Mouse (Mus musculus) megakaryocyte, embryonic 14.5 days (primary cell): Measurements from ENCODE around the gene Trpt1. TPM values are rescaled to one million over a fixed set of nuclear protein-coding genes. Genes with fewer than 3 reads are reported as not detected.
A peak's percentile ranks its signal among the peaks of the same experiment; 100 is the strongest.

Experiments
- H3K27me3 ChIP-seq: replicated peaks from 2 replicates; pipeline ENCODE3; 2012; ENCODE audit warnings: inconsistent platforms
- H3K36me3 ChIP-seq: replicated peaks from 2 replicates; pipeline ENCODE3; 2012; ENCODE audit warnings: low read length, inconsistent platforms, mixed read lengths
- H3K4me1 ChIP-seq: 2 replicates; pipeline ENCODE4 v1.6.1; 2012; ENCODE audit warnings: inconsistent platforms
- H3K4me3 ChIP-seq: replicated peaks from 2 replicates; pipeline ENCODE3; 2012; ENCODE audit warnings: moderate library complexity, mild to moderate bottlenecking, inconsistent platforms
- H3K9me3 ChIP-seq: 2 replicates; pipeline ENCODE4 v1.6.1; 2012; ENCODE audit warnings: inconsistent platforms
- FLI1 ChIP-seq: IDR thresholded peaks from 2 replicates; pipeline ENCODE4 v1.6.1; 2012; ENCODE audit warnings: low read length, inconsistent platforms, mixed read lengths
- GATA1 ChIP-seq: IDR thresholded peaks from 3 replicates; pipeline ENCODE4 v1.6.1; 2012; ENCODE audit warnings: mixed read lengths, low read length, inconsistent platforms, borderline replicate concordance
- polyA plus RNA-seq: library from polyadenylated mRNA; stranded (reverse); fragments of >175 nt; gene quantifications from 2 replicates; pipeline ENCODE4 v1.2.3, GENCODE M21; 2012; ENCODE audit warnings: low replicate concordance; ENCODE audit not compliant: insufficient read depth

The Trpt1 gene
- polyA plus RNA-seq, 1 experiment: 0.57 TPM

- no peaks in the 10 kb centered on the region for H3K9me3 ChIP-seq
- no peaks in the 10 kb centered on the region for H3K27me3 ChIP-seq
- H3K4me3 ChIP-seq: no peak overlapping the region
- peaks cover 79% of the 10 kb centered on the region for H3K4me1 ChIP-seq
- peaks cover 32% of the 10 kb centered on the region for H3K36me3 ChIP-seq
- TF ChIP-seq GATA1: no peak
- TF ChIP-seq FLI1: no peak
Observed at GRCm38 (mm10) chr19:6994002-6994401, 1.9 kb upstream of the Trpt1 start.

GRCm38 (mm10) chr19:6994489-6994888 is 1.4 kb upstream of the Trpt1 start:
- TF ChIP-seq GATA1 (no peak), FLI1 (no peak)
- peaks cover 80% of the 10 kb centered on the region for H3K4me1 ChIP-seq
- H3K36me3 ChIP-seq: peaks cover 33% of the 10 kb centered on the region
- peak overlapping the region; percentile 29 for H3K4me3 ChIP-seq
- H3K9me3 ChIP-seq: no peaks in the 10 kb centered on the region
- H3K27me3 ChIP-seq: no peaks in the 10 kb centered on the region

- Histone ChIP-seq H3K9me3 (no peaks in the 10 kb centered on the region), H3K27me3 (no peaks in the 10 kb centered on the region), H3K4me3 (peak overlapping the region; percentile 91), H3K36me3 (peaks cover 38% of the 10 kb centered on the region), H3K4me1 (peaks cover 89% of the 10 kb centered on the region)
- TF ChIP-seq FLI1 (no peak), GATA1 (no peak)
Observed at GRCm38 (mm10) chr19:6995255-6995991, 508 bp upstream of the Trpt1 start.

DNA sequence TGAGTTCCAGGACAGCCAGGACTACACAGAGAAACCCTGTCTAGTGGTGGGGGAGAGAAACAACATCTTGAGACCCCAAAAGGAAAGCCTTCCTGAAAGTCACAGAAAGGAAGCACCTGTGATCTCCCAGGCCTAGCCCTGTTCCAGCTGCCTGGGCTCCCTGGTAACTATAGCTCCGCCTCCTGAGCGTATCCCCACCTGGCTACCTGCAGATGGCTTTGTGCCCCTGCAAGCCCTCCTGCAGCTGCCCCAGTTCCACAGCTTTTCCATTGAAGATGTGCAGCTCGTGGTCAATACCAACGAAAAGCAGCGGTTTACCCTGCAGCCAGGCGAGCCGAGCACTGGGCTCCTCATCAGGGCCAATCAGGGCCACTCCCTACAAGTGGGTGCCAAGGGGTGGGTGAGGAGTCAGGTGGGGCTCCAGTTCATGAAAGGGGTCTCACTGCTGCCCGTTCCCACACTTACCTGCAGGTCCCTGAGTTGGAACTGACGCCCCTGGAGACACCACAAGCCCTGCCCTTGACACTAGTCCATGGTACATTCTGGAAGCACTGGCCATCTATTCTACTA is 1.9 kb downstream of the Trpt1 start:
- peaks cover 61% of the 10 kb centered on the region for H3K36me3 ChIP-seq
- no peak for TF ChIP-seq GATA1
- TF ChIP-seq FLI1: no peak
- peaks cover 97% of the 10 kb centered on the region for H3K4me1 ChIP-seq
- no peaks in the 10 kb centered on the region for H3K9me3 ChIP-seq
- no peaks in the 10 kb centered on the region for H3K27me3 ChIP-seq
- H3K4me3 ChIP-seq: peak overlapping the region; percentile 6

GRCm38 (mm10) chr19:6999360-7000063 is 3.6 kb downstream of the Trpt1 start:
- H3K36me3 ChIP-seq: peaks cover 72% of the 10 kb centered on the region

DNA sequence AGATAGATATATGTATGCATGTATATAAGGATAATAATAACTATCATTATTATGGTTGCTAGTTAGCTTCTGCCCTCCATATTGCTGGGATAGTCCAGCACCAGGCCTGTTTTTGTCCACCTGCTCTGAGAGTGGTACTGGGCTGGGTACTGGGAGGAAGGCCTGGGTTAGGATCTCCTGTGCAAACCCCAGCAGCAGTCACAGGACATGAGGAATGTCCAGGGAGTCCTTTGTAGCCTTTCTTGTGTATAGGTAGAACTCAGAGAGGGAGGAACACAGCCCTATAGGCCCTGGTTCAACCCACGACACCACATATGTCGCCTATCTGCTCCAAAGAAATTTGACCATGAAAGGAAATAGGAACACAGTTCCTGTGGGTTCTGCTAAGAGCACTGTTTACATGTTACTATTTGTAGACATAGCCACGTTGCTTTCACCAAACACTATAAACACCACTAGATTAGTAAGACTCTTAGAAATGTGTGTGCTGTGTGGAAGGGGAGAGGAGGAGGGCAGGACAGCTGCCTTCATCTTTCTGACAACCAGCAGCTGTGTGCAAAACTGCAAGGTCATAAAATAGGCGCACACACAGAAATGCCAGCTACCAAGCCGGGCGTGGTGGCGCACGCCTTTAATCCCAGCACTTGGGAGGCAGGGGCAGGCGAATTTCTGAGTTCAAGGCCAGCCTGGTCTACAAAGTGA is 11.1 kb downstream of the Trpt1 start:
- Histone ChIP-seq H3K4me3 (peak overlapping the region; percentile 56), H3K36me3 (peaks cover 87% of the 10 kb centered on the region), H3K27me3 (no peaks in the 10 kb centered on the region), H3K4me1 (peaks cover 87% of the 10 kb centered on the region), H3K9me3 (no peaks in the 10 kb centered on the region)
- no peak for TF ChIP-seq FLI1

More at GRCm38 (mm10) chr19:6999360-7000063, 3.6 kb downstream of the Trpt1 start:
- H3K27me3 ChIP-seq: no peaks in the 10 kb centered on the region
- H3K9me3 ChIP-seq: no peaks in the 10 kb centered on the region
- TF ChIP-seq GATA1: no peak
- TF ChIP-seq FLI1: no peak
- peaks cover 98% of the 10 kb centered on the region for H3K4me1 ChIP-seq
- H3K4me3 ChIP-seq: no peak overlapping the region

DNA sequence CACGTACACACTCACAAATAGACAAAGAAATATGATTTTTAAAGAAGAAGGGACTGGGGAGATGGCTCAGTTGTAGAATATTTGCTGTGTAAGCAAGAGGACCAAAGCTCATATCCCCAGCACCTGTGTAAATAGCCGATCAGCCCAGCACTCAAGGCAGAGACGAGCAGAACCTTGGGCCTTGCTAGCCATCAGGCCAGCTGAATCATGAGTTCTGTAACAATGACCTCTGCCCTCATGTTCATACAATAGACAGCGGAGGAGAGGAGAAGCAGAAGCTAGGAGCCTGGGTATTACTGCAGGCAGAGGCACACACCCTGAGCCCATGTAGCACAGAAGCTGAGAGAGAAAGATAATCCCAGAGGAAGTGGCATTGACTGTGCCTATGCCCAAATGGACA is 16.5 kb downstream of the Trpt1 start:
- H3K27me3 ChIP-seq: no peaks in the 10 kb centered on the region
- TF ChIP-seq FLI1: no peak
- no peak for TF ChIP-seq GATA1
- H3K4me3 ChIP-seq: peak overlapping the region; percentile 89
- H3K9me3 ChIP-seq: no peaks in the 10 kb centered on the region
- peaks cover 86% of the 10 kb centered on the region for H3K36me3 ChIP-seq
- H3K4me1 ChIP-seq: peaks cover 87% of the 10 kb centered on the region

GRCm38 (mm10) chr19:7013984-7014383 is 18.1 kb downstream of the Trpt1 start:
- no peak for TF ChIP-seq GATA1
- no peak for TF ChIP-seq FLI1
- H3K9me3 ChIP-seq: no peaks in the 10 kb centered on the region
- peaks cover 88% of the 10 kb centered on the region for H3K36me3 ChIP-seq
- no peaks in the 10 kb centered on the region for H3K27me3 ChIP-seq
- peaks cover 78% of the 10 kb centered on the region for H3K4me1 ChIP-seq
- H3K4me3 ChIP-seq: peak overlapping the region; percentile 89

- no peak for TF ChIP-seq FLI1
- no peak for TF ChIP-seq GATA1
- Histone ChIP-seq H3K36me3 (peaks cover 85% of the 10 kb centered on the region), H3K4me1 (peaks cover 76% of the 10 kb centered on the region), H3K4me3 (peak overlapping the region; percentile 89), H3K9me3 (no peaks in the 10 kb centered on the region), H3K27me3 (no peaks in the 10 kb centered on the region)
Observed at GRCm38 (mm10) chr19:7014481-7015135, 18.7 kb downstream of the Trpt1 start.
